Comparison of ENCODE assay signal across 20 mouse cellular contexts in the genomic region with DNA sequence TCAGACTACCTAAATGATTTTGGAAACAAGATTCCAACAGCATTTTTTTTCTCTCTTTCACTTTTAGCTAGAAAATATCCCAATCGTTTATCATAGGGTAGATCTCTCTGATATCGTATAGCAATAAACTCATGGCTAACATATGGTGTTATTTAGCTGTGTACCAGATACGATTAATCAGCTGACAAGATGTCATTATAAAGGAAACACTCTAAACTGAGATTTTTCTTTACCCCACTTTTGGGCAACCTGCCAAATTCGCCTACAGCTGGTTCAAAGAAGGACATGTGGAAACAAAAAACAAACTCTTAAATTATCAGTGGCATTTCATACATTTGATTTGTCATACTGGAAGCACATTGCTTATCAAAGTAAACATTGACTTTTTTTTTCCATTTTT.
DNase-seq lines count a peak whose midpoint lies in the region; ATAC-seq and TF ChIP-seq lines count a peak whose summit lies in the region.
"Had no signal": no experiment of that assay in that cellular context is flagged by ENCODE, and none has a peak within 500 bp of the region (broad histone marks: within the 10 kb centered on the region; RNA-seq: fewer than 3 reads in every experiment).

No protein-coding gene starts in this region.

- H3K27me3 ChIP-seq in hindbrain, postnatal 0 days (ENCODE audit: insufficient read depth, low read length): no peaks in the 10 kb centered on the region
- H3K27me3 ChIP-seq in hindbrain, embryonic 11.5 days (ENCODE audit: control insufficient read depth, insufficient read depth, low read length): no peaks in the 10 kb centered on the region
- no peaks in the 10 kb centered on the region for H3K27me3 ChIP-seq in midbrain, postnatal 0 days (ENCODE audit: insufficient read depth, low read length)
- H3K27me3 ChIP-seq in midbrain, embryonic 13.5 days: no peaks in the 10 kb centered on the region
- H3K27me3 ChIP-seq: embryonic facial prominence, embryonic 12.5 days; midbrain, embryonic 12.5 days; Patski had no signal

- 68% methylated on average over 4 of the region's 4 CpGs for WGBS in hindbrain, postnatal 0 days
- 86% methylated on average over 4 of the region's 4 CpGs for WGBS in hindbrain, embryonic 11.5 days
- 84% methylated on average over 4 of the region's 4 CpGs for WGBS in midbrain, postnatal 0 days
- 91% methylated on average over 4 of the region's 4 CpGs for WGBS in midbrain, embryonic 13.5 days

- no peak overlapping the region for H3K9ac ChIP-seq in hindbrain, postnatal 0 days (replicated peaks; ENCODE audit: low read length)
- H3K9ac ChIP-seq in hindbrain, embryonic 11.5 days (ENCODE audit: low read depth, low read length): no peak overlapping the region
- H3K9ac ChIP-seq in midbrain, postnatal 0 days (replicated peaks; ENCODE audit: low read length, poor library complexity, severe bottlenecking): no peak overlapping the region
- H3K9ac ChIP-seq in midbrain, embryonic 13.5 days (replicated peaks): no peak overlapping the region
- H3K9ac ChIP-seq: embryonic facial prominence, embryonic 12.5 days; liver, postnatal 0 days; midbrain, embryonic 12.5 days had no signal

- no peak for ATAC-seq in hindbrain, postnatal 0 days
- ATAC-seq in hindbrain, embryonic 11.5 days (ENCODE audit: low FRiP score): no peak
- ATAC-seq in midbrain, postnatal 0 days (ENCODE audit: low FRiP score): no peak
- no peak for ATAC-seq in midbrain, embryonic 13.5 days
- ATAC-seq: activated CD4-positive, CD25-positive, alpha-beta regulatory T cell, adult 4 months; liver, postnatal 0 days; Patski had no signal

- no peaks in the 10 kb centered on the region for H3K4me1 ChIP-seq in hindbrain, postnatal 0 days (ENCODE audit: insufficient read depth, low read length)
- H3K4me1 ChIP-seq in hindbrain, embryonic 11.5 days (replicated peaks; ENCODE audit: control insufficient read depth, insufficient read depth, low read length): no peaks in the 10 kb centered on the region
- no peaks in the 10 kb centered on the region for H3K4me1 ChIP-seq in midbrain, postnatal 0 days (ENCODE audit: insufficient read depth, low read length)
- no peaks in the 10 kb centered on the region for H3K4me1 ChIP-seq in midbrain, embryonic 13.5 days (replicated peaks)
- H3K4me1 ChIP-seq: embryonic facial prominence, embryonic 12.5 days; limb, embryonic 10.5 days; midbrain, embryonic 12.5 days had no signal

- H3K4me2 ChIP-seq in hindbrain, postnatal 0 days (ENCODE audit: low read depth, low read length): no peak overlapping the region
- H3K4me2 ChIP-seq in hindbrain, embryonic 11.5 days (replicated peaks; ENCODE audit: low read depth, low read length): no peak overlapping the region
- no peak overlapping the region for H3K4me2 ChIP-seq in midbrain, postnatal 0 days (ENCODE audit: low read depth, low read length, poor library complexity, severe bottlenecking)
- no peak overlapping the region for H3K4me2 ChIP-seq in midbrain, embryonic 13.5 days (replicated peaks)
- H3K4me2 ChIP-seq: embryonic facial prominence, embryonic 12.5 days; midbrain, embryonic 12.5 days had no signal

- no peak for TF ChIP-seq CTCF in hindbrain, postnatal 0 days (IDR thresholded peaks at IDR 0.05; ENCODE audit: low read depth)
- no peak for TF ChIP-seq CTCF in midbrain, postnatal 0 days (IDR thresholded peaks at IDR 0.05)

- H3K9me3 ChIP-seq in hindbrain, postnatal 0 days (ENCODE audit: low read length): no peaks in the 10 kb centered on the region
- H3K9me3 ChIP-seq in hindbrain, embryonic 11.5 days (ENCODE audit: control insufficient read depth, low read length): no peaks in the 10 kb centered on the region
- H3K9me3 ChIP-seq in midbrain, postnatal 0 days (ENCODE audit: low read length): no peaks in the 10 kb centered on the region
- no peaks in the 10 kb centered on the region for H3K9me3 ChIP-seq in midbrain, embryonic 13.5 days
- H3K9me3 ChIP-seq: embryonic facial prominence, embryonic 12.5 days; limb, embryonic 10.5 days; midbrain, embryonic 12.5 days had no signal

- DNase-seq in embryo, embryonic 11 days: peak; percentile 2
- DNase-seq in embryo, embryonic 9.5 days (ENCODE audit: extremely low spot score): no peak
- peak; percentile 20 for DNase-seq in hindbrain, postnatal 0 days (ENCODE audit: low spot score)
- no peak for DNase-seq in hindbrain, embryonic 11.5 days (ENCODE audit: low spot score)
- DNase-seq in midbrain, postnatal 0 days (ENCODE audit: low spot score): peak; percentile 18
- DNase-seq in telencephalon, adult 2 months (ENCODE audit: low read depth, low spot score): peak; percentile 13
- DNase-seq in T-cell, adult 2 months (ENCODE audit: low spot score): no peak
- DNase-seq: adrenal gland, postnatal 14 days; cerebellum, adult 11-12 months; cerebellum, postnatal 14 days; kidney, adult 18-20 months; kidney, postnatal 25 days; liver, postnatal 0 days; thymus, postnatal 36 days had no signal

- no peak overlapping the region for H3K4me3 ChIP-seq in hindbrain, postnatal 0 days (ENCODE audit: low read length)
- H3K4me3 ChIP-seq in hindbrain, embryonic 11.5 days (ENCODE audit: low read depth, low read length): no peak overlapping the region
- no peak overlapping the region for H3K4me3 ChIP-seq in midbrain, postnatal 0 days (ENCODE audit: low read depth, low read length)
- H3K4me3 ChIP-seq in midbrain, embryonic 13.5 days (replicated peaks): no peak overlapping the region
- H3K4me3 ChIP-seq: embryonic facial prominence, embryonic 12.5 days; limb, embryonic 10.5 days; midbrain, embryonic 12.5 days had no signal

- H3K27ac ChIP-seq in hindbrain, postnatal 0 days: no peak overlapping the region
- no peak overlapping the region for H3K27ac ChIP-seq in hindbrain, embryonic 11.5 days (ENCODE audit: low read depth, low read length)
- H3K27ac ChIP-seq in midbrain, postnatal 0 days (ENCODE audit: low read depth, low read length): no peak overlapping the region
- H3K27ac ChIP-seq in midbrain, embryonic 13.5 days: no peak overlapping the region
- H3K27ac ChIP-seq: embryonic facial prominence, embryonic 12.5 days; limb, embryonic 10.5 days; midbrain, embryonic 12.5 days had no signal

- H3K36me3 ChIP-seq in hindbrain, postnatal 0 days (ENCODE audit: insufficient read depth, low read length): no peaks in the 10 kb centered on the region
- no peaks in the 10 kb centered on the region for H3K36me3 ChIP-seq in hindbrain, embryonic 11.5 days (ENCODE audit: control insufficient read depth, insufficient read depth, low read length)
- H3K36me3 ChIP-seq in midbrain, postnatal 0 days (ENCODE audit: insufficient read depth, low read length): no peaks in the 10 kb centered on the region
- no peaks in the 10 kb centered on the region for H3K36me3 ChIP-seq in midbrain, embryonic 13.5 days
- H3K36me3 ChIP-seq: embryonic facial prominence, embryonic 12.5 days; limb, embryonic 10.5 days; midbrain, embryonic 12.5 days had no signal

Comparison
In these comparisons a context has a peak if more than half of its experiments do, and no peak if none do; other contexts are left out.
1. DNase-seq: peak in embryo, embryonic 11 days (single experiment), hindbrain, postnatal 0 days (single experiment), midbrain, postnatal 0 days (single experiment) and telencephalon, adult 2 months (single experiment); none in embryo, embryonic 9.5 days (single experiment), hindbrain, embryonic 11.5 days (single experiment) and T-cell, adult 2 months (single experiment).